ENCODE assay signal across 17 mouse cellular contexts in genomic region chr8:84023631-84024030, GRCm38 (mm10). TPM values are rescaled to one million over a fixed set of nuclear protein-coding genes. Genes with fewer than 3 reads are reported as not detected.
DNase-seq lines count a peak whose midpoint lies in the region; ATAC-seq and TF ChIP-seq lines count a peak whose summit lies in the region.
"Had no signal": no experiment of that assay in that cellular context is flagged by ENCODE, and none has a peak within 500 bp of the region (broad histone marks: within the 10 kb centered on the region; RNA-seq: fewer than 3 reads in every experiment).

No protein-coding gene starts in this region.

- ATAC-seq in lung, embryonic 14.5 days (ENCODE audit: insufficient read depth) = no peak
- ATAC-seq in kidney, embryonic 15.5 days (replicated peaks; ENCODE audit: low FRiP score) = 0 out of 2 replicates have a peak, but pooled peaks have one; percentile 24
- no peak for ATAC-seq in cerebellum, adult (ENCODE audit: insufficient number of reproducible peaks, low FRiP score, low TSS enrichment)
- ATAC-seq: forebrain, postnatal 0 days; midbrain, embryonic 13.5 days had no signal

- no peak overlapping the region for H3K9ac ChIP-seq in lung, embryonic 14.5 days
- no peak overlapping the region for H3K9ac ChIP-seq in kidney, embryonic 15.5 days
- H3K9ac ChIP-seq: forebrain, postnatal 0 days; hindbrain, embryonic 12.5 days; liver, embryonic 13.5 days; midbrain, embryonic 13.5 days had no signal

- peak overlapping the region; percentile 69; the same call in 1 of the 2 replicates for H3K27ac ChIP-seq in heart, embryonic 10.5 days
- no peak overlapping the region for H3K27ac ChIP-seq in lung, embryonic 14.5 days (ENCODE audit: low read depth)
- peak overlapping the region; percentile 86 for H3K27ac ChIP-seq in kidney, embryonic 15.5 days
- H3K27ac ChIP-seq: hindbrain, embryonic 12.5 days; liver, embryonic 13.5 days; midbrain, embryonic 13.5 days had no signal

- DNase-seq in heart, embryonic 10.5 days (ENCODE audit: low spot score) = no peak
- no peak for DNase-seq in heart, postnatal 36 days
- no peak for DNase-seq in lung, embryonic 14.5 days
- no peak for DNase-seq in lung, postnatal 10 days
- DNase-seq in yolk sac, embryonic 10.5 days (ENCODE audit: low spot score) = peak; percentile 88
- DNase-seq in thymus, postnatal 36 days = no peak
- DNase-seq: cerebellum, adult 11-12 months; forebrain, postnatal 0 days had no signal

- 0 out of 2 replicates have a peak overlapping the region, but pooled peaks have one; percentile 12 for H3K4me2 ChIP-seq in lung, embryonic 14.5 days
- peak overlapping the region; percentile 59 for H3K4me2 ChIP-seq in kidney, embryonic 15.5 days
- H3K4me2 ChIP-seq: hindbrain, embryonic 12.5 days; liver, embryonic 13.5 days; midbrain, embryonic 13.5 days had no signal

- H3K36me3 ChIP-seq in heart, embryonic 10.5 days = no peaks in the 10 kb centered on the region
- H3K36me3 ChIP-seq in lung, embryonic 14.5 days (ENCODE audit: insufficient read depth) = no peaks in the 10 kb centered on the region
- H3K36me3 ChIP-seq in kidney, embryonic 15.5 days = peaks cover 4% of the 10 kb centered on the region; the same call in 1 of the 2 replicates
- H3K36me3 ChIP-seq: hindbrain, embryonic 12.5 days; liver, embryonic 13.5 days; midbrain, embryonic 13.5 days had no signal

- H3K4me1 ChIP-seq in heart, embryonic 10.5 days = peaks cover 54% of the 10 kb centered on the region
- H3K4me1 ChIP-seq in lung, embryonic 14.5 days (ENCODE audit: insufficient read depth) = peaks cover 15% of the 10 kb centered on the region
- H3K4me1 ChIP-seq in kidney, embryonic 15.5 days = peaks cover 69% of the 10 kb centered on the region

- peaks cover 73% of the 10 kb centered on the region for H3K27me3 ChIP-seq in heart, embryonic 10.5 days (ENCODE audit: insufficient read depth, poor library complexity, severe bottlenecking)
- peaks cover 20% of the 10 kb centered on the region; the same call in 1 of the 2 replicates for H3K27me3 ChIP-seq in lung, embryonic 14.5 days (ENCODE audit: insufficient read depth, low read length)
- peaks cover 24% of the 10 kb centered on the region for H3K27me3 ChIP-seq in kidney, embryonic 15.5 days
- H3K27me3 ChIP-seq: Patski had no signal

- no peaks in the 10 kb centered on the region for H3K9me3 ChIP-seq in heart, embryonic 10.5 days
- no peaks in the 10 kb centered on the region for H3K9me3 ChIP-seq in lung, embryonic 14.5 days (ENCODE audit: low read depth, low read length)
- H3K9me3 ChIP-seq in kidney, embryonic 15.5 days (replicated peaks) = no peaks in the 10 kb centered on the region
- H3K9me3 ChIP-seq: hindbrain, embryonic 12.5 days; liver, embryonic 13.5 days; midbrain, embryonic 13.5 days had no signal

- intact Hi-C loops in heart, postnatal 36 days (cut with DNase I) = no loop called here

- peak overlapping the region; percentile 19; the same call in 1 of the 2 replicates for H3K4me3 ChIP-seq in heart, embryonic 10.5 days
- H3K4me3 ChIP-seq in lung, embryonic 14.5 days (ENCODE audit: low read depth, low read length) = no peak overlapping the region
- no peak overlapping the region for H3K4me3 ChIP-seq in kidney, embryonic 15.5 days (replicated peaks)
- H3K4me3 ChIP-seq: hindbrain, embryonic 12.5 days; liver, embryonic 13.5 days; midbrain, embryonic 13.5 days had no signal

- TF ChIP-seq CTCF in lung, embryonic 14.5 days (IDR thresholded peaks at IDR 0.05; ENCODE audit: low read depth) = no peak

- 42% methylated on average over 1 of the region's 1 CpGs for WGBS in heart, embryonic 10.5 days
- WGBS in lung, embryonic 14.5 days = 44% methylated on average over 1 of the region's 1 CpGs
- 26% methylated on average over 1 of the region's 1 CpGs for WGBS in kidney, embryonic 15.5 days

RNA-seq across cellular contexts. Expression of gene Palm3, which starts 2.4 kb away (rescaled TPM):
- 4.9 and 7.4 TPM in 2 replicates for polyA plus RNA-seq in heart, embryonic 10.5 days (2016; fragmentation: Nextera tagmentation; extraction: Ambion mirVana)
- total RNA-seq in heart, postnatal 36 days (2021) = under 1 TPM; 0.11 to 0.87 TPM
- polyA plus RNA-seq in lung, embryonic 14.5 days (2014; fragmentation: Nextera tagmentation; extraction: Ambion mirVana) = 2.5 and 2.9 TPM in 2 replicates
- polyA plus RNA-seq in kidney, embryonic 15.5 days (2015; fragmentation: Nextera tagmentation; extraction: Ambion mirVana) = 14.8 and 15.1 TPM in 2 replicates

RNA-seq across cellular contexts. Expression of gene 2210011C24Rik, which starts 11.7 kb away (rescaled TPM):
- polyA plus RNA-seq in heart, embryonic 10.5 days (2016; fragmentation: Nextera tagmentation; extraction: Ambion mirVana) = 0.30 and 0.80 TPM in 2 replicates
- 1 to 10 TPM; 2.6 to 3.4 TPM for total RNA-seq in heart, postnatal 36 days (2021)
- 0.83 and 1.2 TPM in 2 replicates for polyA plus RNA-seq in lung, embryonic 14.5 days (2014; fragmentation: Nextera tagmentation; extraction: Ambion mirVana)
- 7.4 and 9.1 TPM in 2 replicates for polyA plus RNA-seq in kidney, embryonic 15.5 days (2015; fragmentation: Nextera tagmentation; extraction: Ambion mirVana)
- total RNA-seq: forebrain, postnatal 0 days had no signal
- polyA plus RNA-seq: embryonic facial prominence, embryonic 11.5 days; hindbrain, embryonic 12.5 days; liver, embryonic 13.5 days had no signal

RNA-seq across cellular contexts. Expression of gene Il27ra, which starts 18.8 kb away (rescaled TPM):
- polyA plus RNA-seq in heart, embryonic 10.5 days (2016; fragmentation: Nextera tagmentation; extraction: Ambion mirVana) = 1.4 and 2.6 TPM in 2 replicates
- total RNA-seq in heart, postnatal 36 days (2021) = 1 to 10 TPM; 3.0 to 3.1 TPM
- 1.1 TPM in 2 replicates for polyA plus RNA-seq in lung, embryonic 14.5 days (2014; fragmentation: Nextera tagmentation; extraction: Ambion mirVana)
- 2.3 and 3.2 TPM in 2 replicates for polyA plus RNA-seq in kidney, embryonic 15.5 days (2015; fragmentation: Nextera tagmentation; extraction: Ambion mirVana)

RNA-seq across cellular contexts. Expression of gene Rln3, which starts 21.2 kb away (rescaled TPM):
- polyA plus RNA-seq in heart, embryonic 10.5 days (2016; fragmentation: Nextera tagmentation; extraction: Ambion mirVana) = 0.67 TPM in 1 of 2 replicates, not detected in the other
- not detected for total RNA-seq in heart, postnatal 36 days (2021)
- polyA plus RNA-seq in lung, embryonic 14.5 days (2014; fragmentation: Nextera tagmentation; extraction: Ambion mirVana) = not detected in 2 replicates
- polyA plus RNA-seq in kidney, embryonic 15.5 days (2015; fragmentation: Nextera tagmentation; extraction: Ambion mirVana) = not detected in 2 replicates
- total RNA-seq: gastrocnemius, postnatal 14 days had no signal
- polyA plus RNA-seq: embryonic facial prominence, embryonic 11.5 days; forebrain, postnatal 0 days; hindbrain, embryonic 12.5 days; limb, embryonic 11.5 days; liver, embryonic 13.5 days; midbrain, embryonic 13.5 days; Patski had no signal

RNA-seq across cellular contexts. Expression of gene 1700067K01Rik, which starts 22.3 kb away (rescaled TPM):
- 0.27 and 0.95 TPM in 2 replicates for polyA plus RNA-seq in heart, embryonic 10.5 days (2016; fragmentation: Nextera tagmentation; extraction: Ambion mirVana)
- not detected for total RNA-seq in heart, postnatal 36 days (2021)
- polyA plus RNA-seq in lung, embryonic 14.5 days (2014; fragmentation: Nextera tagmentation; extraction: Ambion mirVana) = 1.4 and 1.5 TPM in 2 replicates
- polyA plus RNA-seq in kidney, embryonic 15.5 days (2015; fragmentation: Nextera tagmentation; extraction: Ambion mirVana) = 1.2 and 1.3 TPM in 2 replicates
- total RNA-seq: gastrocnemius, postnatal 14 days had no signal
